Mouse (Mus musculus): ENCODE measurements around the gene Akap13.
A peak's percentile ranks its signal among the peaks of the same experiment; 100 is the strongest.
"Not testable (repeated sequence)": the region's sequence is repeated elsewhere in the genome, so short reads cannot be mapped to it uniquely, and the experiment has no call there.

Gene Akap13

GRCm38 (mm10) chr7:75730216-75730615, 274.9 kb downstream of the Akap13 start:
- DNase-seq = no peak

- no peak for DNase-seq
Observed at GRCm38 (mm10) chr7:75731951-75732350, 276.6 kb downstream of the Akap13 start.

DNA sequence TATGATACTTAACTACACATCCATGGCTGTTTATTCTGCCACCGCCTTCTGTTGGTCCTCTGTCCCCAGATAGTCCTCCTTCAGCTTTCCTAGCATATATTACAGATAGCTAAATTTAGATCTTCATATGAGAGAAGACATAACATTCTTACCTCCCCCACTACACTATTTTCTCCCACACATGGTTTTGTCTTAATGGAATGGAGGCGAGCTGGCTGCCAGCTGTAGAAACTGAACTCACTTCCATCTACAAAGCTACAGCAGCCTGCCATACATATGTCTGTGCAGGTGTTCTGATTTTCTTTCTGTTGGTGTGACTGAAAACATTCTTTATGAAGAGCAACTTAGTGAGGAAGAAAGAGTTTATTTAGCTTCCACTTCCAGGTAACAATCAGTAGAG, 277.8 kb downstream of the Akap13 start:
- DNase-seq = no peak

- peak; percentile 52 to 58 for DNase-seq
Observed at GRCm38 (mm10) chr7:75739075-75739725, 283.9 kb downstream of the Akap13 start.

GRCm38 (mm10) chr7:75744528-75744927, 289.2 kb downstream of the Akap13 start:
- DNase-seq = no peak

- DNase-seq = no peak
Observed at GRCm38 (mm10) chr7:75744978-75745638, 289.8 kb downstream of the Akap13 start.

- not testable (repeated sequence) for DNase-seq
Observed at GRCm38 (mm10) chr7:75745969-75746368, 290.6 kb downstream of the Akap13 start.

- DNase-seq = no peak
Observed at GRCm38 (mm10) chr7:75750581-75750980, 295.2 kb downstream of the Akap13 start.

DNA sequence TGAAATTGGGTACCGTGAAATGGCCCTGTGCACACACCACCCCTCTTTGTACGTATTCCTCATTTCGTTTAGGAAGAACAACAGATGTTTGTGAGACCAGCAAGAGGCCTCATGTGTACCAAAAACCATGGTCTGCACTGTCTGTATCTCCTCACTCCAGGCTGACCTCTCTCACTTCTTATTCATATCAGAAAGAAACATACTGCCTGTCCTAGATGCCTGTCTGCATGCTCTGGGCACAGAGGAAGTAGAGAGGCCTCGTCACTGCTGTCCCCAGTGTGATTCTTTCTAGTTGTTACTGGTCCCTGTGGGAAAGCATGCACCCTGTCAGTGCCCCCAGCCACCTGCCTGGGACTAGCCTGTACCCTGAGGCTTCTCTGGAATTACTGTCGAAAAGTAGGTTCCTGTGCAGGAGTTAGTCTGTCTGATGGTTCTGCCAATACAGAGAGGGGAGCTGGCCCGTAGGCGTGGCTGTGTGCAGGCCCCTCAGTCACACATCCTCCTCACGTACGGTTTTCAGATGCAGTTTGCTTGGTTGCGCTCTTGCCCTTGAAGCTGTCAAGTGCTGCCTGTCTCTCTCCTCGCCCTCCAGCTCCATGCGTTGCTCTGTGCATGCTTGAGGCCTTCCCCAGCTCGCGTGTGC, 295.9 kb downstream of the Akap13 start:
- DNase-seq = no peak

DNA sequence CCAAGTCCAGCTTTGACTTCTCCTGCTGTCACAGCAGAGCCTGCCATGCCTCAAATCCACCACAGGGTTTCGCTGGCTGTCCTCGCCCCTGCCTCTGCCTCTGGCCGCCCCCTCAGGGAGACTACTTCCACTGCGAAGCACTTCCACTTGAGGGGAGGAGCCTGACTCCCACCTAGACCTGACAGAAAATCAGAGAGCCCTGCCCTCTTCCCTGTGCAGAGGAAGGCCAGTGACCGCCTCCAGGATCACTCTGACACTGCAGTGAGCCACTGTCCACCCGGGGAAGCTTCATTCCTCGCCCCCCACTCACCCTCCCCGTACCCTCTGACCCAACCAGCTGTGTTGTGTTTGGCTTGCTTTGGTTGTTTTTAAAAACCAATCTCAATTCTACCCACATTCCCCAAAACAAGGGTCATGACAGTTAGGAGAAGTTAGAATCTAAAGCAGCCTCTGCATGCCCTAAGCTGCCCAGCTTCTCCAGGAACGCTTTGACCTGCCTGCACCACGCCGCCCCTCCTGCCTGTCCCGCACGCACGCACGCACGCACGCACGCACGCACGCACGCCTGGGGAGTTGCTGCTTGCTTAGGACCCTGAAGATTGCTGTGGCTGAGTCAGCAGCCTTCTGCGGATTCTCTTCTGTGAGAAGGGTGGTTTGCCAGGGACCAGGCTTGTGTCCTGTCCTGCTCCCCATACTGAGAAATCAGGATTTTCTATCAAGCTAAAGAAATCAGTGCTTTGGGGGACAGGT, 297.3 kb downstream of the Akap13 start:
- DNase-seq = no peak

DNA sequence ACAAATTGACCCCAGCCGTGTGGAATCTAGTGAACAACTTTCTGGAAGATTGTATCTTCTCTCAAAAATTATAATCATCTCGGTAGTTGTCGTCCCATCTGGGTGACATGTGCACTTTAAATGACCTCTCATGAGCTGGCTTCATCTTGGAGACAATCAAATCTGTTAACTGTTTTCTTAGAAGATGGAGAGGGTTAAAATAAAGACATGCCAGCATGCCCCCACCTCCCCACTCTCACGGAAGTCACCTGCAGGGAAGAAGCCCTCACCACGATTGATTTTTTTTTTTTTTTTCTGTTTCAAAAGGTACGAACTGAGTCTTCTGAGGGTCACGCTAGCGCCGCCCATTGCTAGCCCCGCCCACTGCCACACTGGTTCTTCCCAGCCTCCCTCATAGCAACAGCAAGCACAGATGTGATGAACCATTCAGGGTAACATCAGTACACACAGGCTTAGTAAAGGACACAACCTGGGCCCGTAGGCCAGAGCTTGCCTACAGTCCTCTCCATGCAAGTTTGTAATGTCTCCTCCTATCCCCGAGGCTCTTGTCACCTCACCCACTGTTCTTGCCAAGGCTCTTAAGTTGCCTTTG, 298.0 kb downstream of the Akap13 start:
- no peak for DNase-seq

- no peak for DNase-seq
Observed at GRCm38 (mm10) chr7:75754587-75755499, 299.5 kb downstream of the Akap13 start.

GRCm38 (mm10) chr7:75755861-75756449, 300.6 kb downstream of the Akap13 start:
- DNase-seq = no peak

GRCm38 (mm10) chr7:75759992-75760514, 304.7 kb downstream of the Akap13 start:
- DNase-seq = no peak

DNA sequence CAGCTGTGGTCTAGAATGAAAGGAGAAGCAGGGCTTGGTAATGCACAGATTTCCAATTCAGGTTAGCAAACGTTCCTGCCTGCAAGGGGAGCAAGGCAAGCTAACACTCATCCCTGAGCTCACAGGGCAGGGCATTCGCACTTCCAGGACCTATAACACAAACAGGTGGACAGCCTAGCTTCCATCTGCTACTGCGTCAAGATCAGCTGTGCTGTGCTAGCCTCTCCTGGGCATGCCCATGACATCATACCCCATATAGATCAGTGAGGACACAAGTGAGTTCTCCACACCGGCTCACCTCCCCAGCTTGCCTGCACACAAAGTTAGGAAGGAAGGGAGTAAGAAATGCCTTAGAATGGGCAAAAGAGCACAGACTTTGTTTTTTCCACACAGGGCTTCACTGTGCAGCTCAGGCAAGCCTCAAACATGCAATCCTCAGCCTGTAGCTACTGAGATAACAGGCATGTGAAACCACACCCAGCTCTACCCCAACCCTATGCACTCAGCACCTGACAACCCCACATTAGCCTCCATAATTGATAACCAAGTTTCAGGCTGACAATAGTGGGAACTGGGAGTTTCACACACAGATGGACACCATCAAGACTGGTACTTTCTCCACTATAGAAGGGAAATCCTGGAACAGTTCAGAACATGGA, 305.5 kb downstream of the Akap13 start:
- DNase-seq = not testable (repeated sequence)

DNA sequence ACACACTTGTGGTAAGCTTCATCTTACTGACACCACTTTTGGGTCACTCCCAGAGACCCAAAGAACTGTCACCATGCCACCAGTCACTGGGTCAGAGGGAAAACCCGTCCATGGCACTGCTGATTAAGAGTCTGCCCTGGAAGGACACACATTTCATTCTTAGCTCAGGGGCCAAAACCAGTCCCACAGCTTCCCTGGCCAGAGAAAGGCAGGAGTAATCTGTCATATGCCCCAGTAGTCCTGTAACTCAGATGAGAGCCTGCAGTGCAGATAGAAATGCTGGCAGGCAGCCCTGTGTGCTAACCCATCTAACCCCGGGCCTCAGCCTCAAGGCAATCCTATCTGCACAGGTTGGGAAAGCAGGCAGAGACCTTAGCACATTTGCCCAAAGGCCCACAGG, 306.9 kb downstream of the Akap13 start:
- peak; percentile 19 to 38 for DNase-seq

GRCm38 (mm10) chr7:75767080-75767769, 311.9 kb downstream of the Akap13 start:
- DNase-seq = not testable (repeated sequence)

DNA sequence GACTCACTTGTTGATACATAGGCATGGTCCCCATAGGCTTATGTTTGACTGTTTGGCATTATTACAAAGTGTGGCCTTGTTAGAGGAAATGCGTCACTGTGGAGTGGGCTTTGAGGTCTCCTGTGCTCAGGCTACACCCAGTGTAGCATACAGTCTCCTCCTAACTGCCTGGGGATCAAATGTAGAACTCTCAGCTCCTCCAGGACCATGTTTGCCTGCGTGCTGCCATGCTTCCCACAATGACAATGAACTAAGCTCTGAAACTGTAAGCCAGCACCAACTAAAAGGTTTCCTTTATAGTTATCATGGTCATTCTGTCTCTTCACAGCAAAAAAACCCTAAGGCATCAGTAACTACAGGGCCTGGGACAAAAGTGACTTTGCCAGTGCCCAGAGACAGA, 312.8 kb downstream of the Akap13 start:
- DNase-seq = no peak

GRCm38 (mm10) chr7:75769909-75770308, 314.6 kb downstream of the Akap13 start:
- no peak for DNase-seq

Measured in cerebellum, postnatal 36 days (tissue).